Comparison of ENCODE assay signal across 8 mouse cellular contexts in genomic region chr3:96333396-96334174, GRCm38 (mm10). TPM values are rescaled to one million over a fixed set of nuclear protein-coding genes. Genes with fewer than 3 reads are reported as not detected.
DNase-seq lines count a peak whose midpoint lies in the region; ATAC-seq and TF ChIP-seq lines count a peak whose summit lies in the region.

No protein-coding gene starts in this region.

- H3K4me3 ChIP-seq in heart, embryonic 11.5 days (ENCODE audit: low read depth, low read length) = peak overlapping the region; percentile 48
- peak overlapping the region; percentile 29 to 35 for H3K4me3 ChIP-seq in ES-E14 (ENCODE audit: insufficient read depth in 1 of 2, low read depth in 1 of 2, low read length in 2 of 2, poor library complexity in 1 of 2, severe bottlenecking in 1 of 2)
- peak overlapping the region; percentile 52 for H3K4me3 ChIP-seq in heart, embryonic 13.5 days
- H3K4me3 ChIP-seq in liver, embryonic 15.5 days (replicated peaks) = peak overlapping the region; percentile 39

- peaks cover 61% of the 10 kb centered on the region for H3K27me3 ChIP-seq in heart, embryonic 11.5 days (ENCODE audit: control insufficient read depth, insufficient read depth, low read length)
- H3K27me3 ChIP-seq in heart, embryonic 13.5 days (replicated peaks) = peaks cover 96% of the 10 kb centered on the region
- peaks cover 98% of the 10 kb centered on the region for H3K27me3 ChIP-seq in liver, embryonic 15.5 days

- H3K4me1 ChIP-seq in heart, embryonic 11.5 days (ENCODE audit: control insufficient read depth, insufficient read depth, low read length) = peaks cover 6% of the 10 kb centered on the region; the same call in 1 of the 2 replicates
- H3K4me1 ChIP-seq in ES-E14 (ENCODE audit: control insufficient read depth in 2 of 2, insufficient read depth in 2 of 2, low read length in 2 of 2, poor library complexity in 1 of 2) = peaks cover 12 to 37% of the 10 kb centered on the region in 2 experiments
- peaks cover 29% of the 10 kb centered on the region for H3K4me1 ChIP-seq in heart, embryonic 13.5 days
- peaks cover 21% of the 10 kb centered on the region for H3K4me1 ChIP-seq in liver, embryonic 15.5 days (replicated peaks)

- H3K9ac ChIP-seq in heart, embryonic 11.5 days (ENCODE audit: low read depth, low read length) = no peak overlapping the region
- peak overlapping the region; percentile 43 for H3K9ac ChIP-seq in ES-E14 (ENCODE audit: insufficient read depth, low read depth, low read length, poor library complexity, severe bottlenecking)
- H3K9ac ChIP-seq in heart, embryonic 13.5 days = peak overlapping the region; percentile 61; the same call in 1 of the 2 replicates
- no peak overlapping the region for H3K9ac ChIP-seq in liver, embryonic 15.5 days

- in situ Hi-C loops in ES-E14 (cut with MboI; ENCODE audit: low sequenced_read_pairs in 2 of 2, unreplicated experiment in 2 of 2) = loop anchor here in 1 of 2 experiments (25.0 kb wide), 1 partner anchor 104 kb away; no protein-coding TSS in a partner anchor

- H3K27ac ChIP-seq in heart, embryonic 11.5 days (ENCODE audit: low read depth, low read length) = no peak overlapping the region
- H3K27ac ChIP-seq in ES-E14 (ENCODE audit: insufficient read depth, low read depth, low read length, poor library complexity, severe bottlenecking) = no peak overlapping the region
- no peak overlapping the region for H3K27ac ChIP-seq in heart, embryonic 13.5 days (replicated peaks)
- no peak overlapping the region for H3K27ac ChIP-seq in liver, embryonic 15.5 days (replicated peaks)

- no peak for DNase-seq in heart, adult 8-10 months (ENCODE audit: low spot score)
- DNase-seq in ES-E14 (ENCODE audit: low read depth, low spot score) = no peak
- no peak for DNase-seq in left cerebral cortex, adult 11 months (ENCODE audit: low spot score)
- no peak for DNase-seq in adrenal gland, postnatal 14 days
- no peak for DNase-seq in ovary, postnatal 10 days (ENCODE audit: low spot score)

- H3K9me3 ChIP-seq in heart, embryonic 11.5 days (replicated peaks; ENCODE audit: control insufficient read depth, low read length) = no peaks in the 10 kb centered on the region
- H3K9me3 ChIP-seq in ES-E14 (ENCODE audit: control insufficient read depth, insufficient read depth, low read depth, low read length) = no peaks in the 10 kb centered on the region
- H3K9me3 ChIP-seq in heart, embryonic 13.5 days = no peaks in the 10 kb centered on the region
- no peaks in the 10 kb centered on the region for H3K9me3 ChIP-seq in liver, embryonic 15.5 days (replicated peaks)

- WGBS in heart, embryonic 11.5 days (ENCODE audit: insufficient replicate concordance) = 3% methylated on average over 25 of the region's 25 CpGs
- WGBS in heart, embryonic 13.5 days = 2% methylated on average over 25 of the region's 25 CpGs
- WGBS in liver, embryonic 15.5 days (ENCODE audit: insufficient replicate concordance) = under 1% methylated on average over 25 of the region's 25 CpGs

- ATAC-seq in heart, embryonic 11.5 days (replicated peaks; ENCODE audit: insufficient number of reproducible peaks, low FRiP score, low TSS enrichment) = no peak
- no peak for ATAC-seq in heart, embryonic 13.5 days (ENCODE audit: extremely low read depth, insufficient number of reproducible peaks, low FRiP score, low TSS enrichment)
- no peak for ATAC-seq in liver, embryonic 15.5 days (ENCODE audit: insufficient read depth)

- no peaks in the 10 kb centered on the region for H3K36me3 ChIP-seq in heart, embryonic 11.5 days (ENCODE audit: control insufficient read depth, insufficient read depth, low read length)
- H3K36me3 ChIP-seq in ES-E14 (ENCODE audit: control insufficient read depth, insufficient read depth, low read length, poor library complexity, severe bottlenecking) = no peaks in the 10 kb centered on the region
- no peaks in the 10 kb centered on the region for H3K36me3 ChIP-seq in heart, embryonic 13.5 days
- no peaks in the 10 kb centered on the region for H3K36me3 ChIP-seq in liver, embryonic 15.5 days (replicated peaks)

- peak overlapping the region; percentile 80 for H3K4me2 ChIP-seq in heart, embryonic 11.5 days
- H3K4me2 ChIP-seq in heart, embryonic 13.5 days = peak overlapping the region; percentile 76
- peak overlapping the region; percentile 60 for H3K4me2 ChIP-seq in liver, embryonic 15.5 days

TF ChIP-seq in ES-E14, 5 proteins besides CTCF, POLR2A, EP300 and RAD21:
- TF ChIP-seq MAFK (IDR thresholded peaks at IDR 0.05; ENCODE audit: insufficient read depth, low read depth, low read length) (no peak), ZNF384 (IDR thresholded peaks at IDR 0.05; ENCODE audit: low read depth, low read length) (no peak), ZC3H11A (IDR thresholded peaks at IDR 0.05; ENCODE audit: borderline replicate concordance, low read depth, low read length) (no peak), CHD2 (IDR thresholded peaks at IDR 0.05; ENCODE audit: low read depth, low read length) (no peak), HCFC1 (IDR thresholded peaks at IDR 0.05; ENCODE audit: borderline replicate concordance, insufficient read depth, low read length) (no peak)

RNA-seq across cellular contexts. Expression of gene Fcgr1, which starts 39.8 kb away (rescaled TPM):
- 0.89 and 1.3 TPM in 2 replicates for polyA plus RNA-seq in heart, embryonic 11.5 days (2014; fragmentation: Nextera tagmentation; extraction: Ambion mirVana)
- total RNA-seq in heart, adult 8-10 months (2022) = 1 to 10 TPM in 1 of 4 experiments, under 1 TPM in 3; 0.38 to 1.1 (median 0.66) TPM
- total RNA-seq in ES-E14 (2012; rRNA removed) = not detected in 2 replicates
- 1.3 and 1.5 TPM in 2 replicates for polyA plus RNA-seq in heart, embryonic 13.5 days (2015; fragmentation: Nextera tagmentation; extraction: Ambion mirVana)
- polyA plus RNA-seq in liver, embryonic 15.5 days (2015; fragmentation: Nextera tagmentation; extraction: Ambion mirVana) = 4.4 and 4.7 TPM in 2 replicates
- total RNA-seq in adrenal gland, postnatal 14 days (2021) = 0.56 and 1.3 TPM in 2 replicates

Comparison
In these comparisons a context has a peak if more than half of its experiments do, and no peak if none do; other contexts are left out.
1. H3K9ac ChIP-seq: peak in ES-E14 (single experiment) and heart, embryonic 13.5 days (single experiment); none in heart, embryonic 11.5 days (single experiment) and liver, embryonic 15.5 days (single experiment).
2. Peak in every context shown above with its lines, with median percentiles within 50 percentile points of each other: H3K4me2 ChIP-seq and H3K4me3 ChIP-seq.